Mouse (Mus musculus) testis, adult 2 months (tissue): ENCODE measurements around the gene Nbea. TPM values are rescaled to one million over a fixed set of nuclear protein-coding genes. Genes with fewer than 3 reads are reported as not detected.

ENCODE experiments used
- H3K27ac ChIP-seq: fragments of 200-500 bp; 2 replicates; pipeline ENCODE4 v1.5.1; 2012; ENCODE audit warnings: low read depth, low read length; ENCODE audit not compliant: control insufficient read depth, insufficient read depth
- H3K27me3 ChIP-seq: fragments of 200-500 bp; 2 replicates; pipeline ENCODE4 v1.6.1; 2012; ENCODE audit warnings: mild to moderate bottlenecking, low read length, moderate library complexity; ENCODE audit not compliant: control insufficient read depth, insufficient read depth
- H3K36me3 ChIP-seq: fragments of 200-500 bp; 2 replicates; pipeline ENCODE4 v1.6.1; 2012; ENCODE audit warnings: mild to moderate bottlenecking, low read length; ENCODE audit not compliant: control insufficient read depth, insufficient read depth
- H3K4me1 ChIP-seq: fragments of 200-500 bp; 2 replicates; pipeline ENCODE4 v1.6.1; 2012; ENCODE audit warnings: low read length; ENCODE audit not compliant: control insufficient read depth, insufficient read depth
- H3K4me3 ChIP-seq: fragments of 200-500 bp; 2 replicates; pipeline ENCODE4 v1.5.1; 2012; ENCODE audit warnings: low read depth, mild to moderate bottlenecking, low read length, moderate library complexity, mixed read lengths; ENCODE audit not compliant: control insufficient read depth
- CTCF ChIP-seq: fragments of 200-500 bp; IDR thresholded peaks from 2 replicates; pipeline ENCODE4 v1.5.1; 2012; ENCODE audit warnings: low read depth, mild to moderate bottlenecking, inconsistent platforms, low read length, moderate library complexity; ENCODE audit not compliant: control insufficient read depth, insufficient read depth, insufficient replicate concordance
- POLR2A ChIP-seq: fragments of 200-500 bp; IDR thresholded peaks from 2 replicates; pipeline ENCODE4 v1.6.1; 2012; ENCODE audit warnings: low read depth, mild to moderate bottlenecking, inconsistent platforms, low read length, moderate library complexity; ENCODE audit not compliant: control insufficient read depth
- polyA plus RNA-seq: library from polyadenylated mRNA; depleted of rRNA; stranded (reverse); fragments of >200 nt; gene quantifications from 2 replicates; pipeline ENCODE4 v1.2.3, GENCODE M21; 2012

The Nbea gene
- polyA plus RNA-seq, 1 experiment = 7.9 TPM

- no peak overlapping the region for H3K27ac ChIP-seq
Observed at GRCm38 (mm10) chr3:55649541-55649940, 534.0 kb downstream of the Nbea start.

GRCm38 (mm10) chr3:55648299-55648698, 535.2 kb downstream of the Nbea start:
- Histone ChIP-seq H3K27ac (no peak overlapping the region), H3K4me1 (no peaks in the 10 kb centered on the region), H3K36me3 (no peaks in the 10 kb centered on the region), H3K27me3 (no peaks in the 10 kb centered on the region), H3K4me3 (no peak overlapping the region)
- TF ChIP-seq POLR2A = no peak
- TF ChIP-seq CTCF = no peak

More at GRCm38 (mm10) chr3:55649541-55649940, 534.0 kb downstream of the Nbea start:
- Histone ChIP-seq H3K4me3 (no peak overlapping the region), H3K27me3 (no peaks in the 10 kb centered on the region), H3K4me1 (no peaks in the 10 kb centered on the region), H3K36me3 (no peaks in the 10 kb centered on the region)
- TF ChIP-seq CTCF = no peak
- TF ChIP-seq POLR2A = no peak

GRCm38 (mm10) chr3:55647176-55647575, 536.3 kb downstream of the Nbea start:
- no peak overlapping the region for H3K27ac ChIP-seq
- no peaks in the 10 kb centered on the region for H3K4me1 ChIP-seq
- H3K27me3 ChIP-seq = no peaks in the 10 kb centered on the region
- no peak for TF ChIP-seq CTCF
- TF ChIP-seq POLR2A = no peak
- no peaks in the 10 kb centered on the region for H3K36me3 ChIP-seq
- H3K4me3 ChIP-seq = no peak overlapping the region

GRCm38 (mm10) chr3:55646437-55646836, 537.1 kb downstream of the Nbea start:
- TF ChIP-seq POLR2A = no peak
- TF ChIP-seq CTCF = no peak
- no peaks in the 10 kb centered on the region for H3K4me1 ChIP-seq
- no peak overlapping the region for H3K27ac ChIP-seq

GRCm38 (mm10) chr3:55644035-55644618, 539.4 kb downstream of the Nbea start:
- Histone ChIP-seq H3K4me3 (no peak overlapping the region), H3K27me3 (no peaks in the 10 kb centered on the region), H3K4me1 (no peaks in the 10 kb centered on the region), H3K27ac (no peak overlapping the region), H3K36me3 (no peaks in the 10 kb centered on the region)
- TF ChIP-seq POLR2A = no peak
- no peak for TF ChIP-seq CTCF

More at GRCm38 (mm10) chr3:55646437-55646836, 537.1 kb downstream of the Nbea start:
- Histone ChIP-seq H3K36me3 (no peaks in the 10 kb centered on the region), H3K27me3 (no peaks in the 10 kb centered on the region), H3K4me3 (no peak overlapping the region)

- H3K27me3 ChIP-seq = no peaks in the 10 kb centered on the region
- H3K36me3 ChIP-seq = no peaks in the 10 kb centered on the region
- H3K27ac ChIP-seq = no peak overlapping the region
- no peaks in the 10 kb centered on the region for H3K4me1 ChIP-seq
- H3K4me3 ChIP-seq = no peak overlapping the region
- TF ChIP-seq POLR2A = no peak
- TF ChIP-seq CTCF = no peak
Observed at GRCm38 (mm10) chr3:55637660-55638059, 545.8 kb downstream of the Nbea start.

- TF ChIP-seq POLR2A = no peak
- TF ChIP-seq CTCF = no peak
- Histone ChIP-seq H3K27me3 (no peaks in the 10 kb centered on the region), H3K36me3 (no peaks in the 10 kb centered on the region), H3K27ac (no peak overlapping the region), H3K4me1 (no peaks in the 10 kb centered on the region), H3K4me3 (no peak overlapping the region)
Observed at GRCm38 (mm10) chr3:55635542-55636172, 547.8 kb downstream of the Nbea start.

GRCm38 (mm10) chr3:55627054-55627453, 556.4 kb downstream of the Nbea start:
- Histone ChIP-seq H3K27me3 (no peaks in the 10 kb centered on the region), H3K36me3 (no peaks in the 10 kb centered on the region; the same call in 1 of the 2 replicates), H3K27ac (no peak overlapping the region), H3K4me1 (no peaks in the 10 kb centered on the region), H3K4me3 (no peak overlapping the region)
- TF ChIP-seq CTCF (no peak), POLR2A (no peak)
